Mouse (Mus musculus) gastrocnemius, postnatal 14 days (tissue): ENCODE data around the gene Paxip1. TPM values are rescaled to one million over a fixed set of nuclear protein-coding genes. Genes with fewer than 3 reads are reported as not detected.

Experiments used
- DNase-seq: peaks from one replicate; pipeline ENCODE4 v3.0.0; 2021; ENCODE audit warnings: mixed read lengths
- intact Hi-C: fragments of 180-260 bp; cut with DNase I; formaldehyde crosslinking; loops from one replicate; pipeline ENCODE4 v1.15.1; 2025; ENCODE audit warnings: low total_unique reads
- long read RNA-seq, 2 experiments: library from polyadenylated mRNA; stranded (forward); transcript quantifications; one replicate each; pipeline ENCODE4 v2.0.0; 2021
- total RNA-seq, 2 experiments: library from RNA; stranded (reverse); gene quantifications; 2 replicates each; pipeline ENCODE4 v1.2.3; 2021

The Paxip1 gene
- 10 to 100 TPM in 1 of 2 experiments, 1 to 10 TPM in 1; 9.1 to 14.3 TPM for total RNA-seq
- long read RNA-seq, experiment 1, full-length matches to known transcripts, result 6 of 12 reads
- long read RNA-seq, experiment 1, partial matches to known transcripts, result 1 of 12 reads
- long read RNA-seq, experiment 1, other reads (novel, unspliced or antisense), result 5 of 12 reads
- long read RNA-seq, experiment 2, full-length matches to known transcripts, result 2 of 5 reads
- long read RNA-seq, experiment 2, partial matches to known transcripts, result 0 of 5 reads
- long read RNA-seq, experiment 2, other reads (novel, unspliced or antisense), result 3 of 5 reads

- DNase-seq, result peak; percentile 97
- intact Hi-C loops, result no loop called here
Measured at GRCm38 (mm10) chr5:27791303-27792172, at the start of gene Paxip1. Gene Paxip1, minus strand, starts transcription at chr5:27791691.

GRCm38 (mm10) chr5:27838061-27838460 is 46.6 kb upstream of the Paxip1 start:
- intact Hi-C loops, result no loop called here
- DNase-seq, result no peak

DNA sequence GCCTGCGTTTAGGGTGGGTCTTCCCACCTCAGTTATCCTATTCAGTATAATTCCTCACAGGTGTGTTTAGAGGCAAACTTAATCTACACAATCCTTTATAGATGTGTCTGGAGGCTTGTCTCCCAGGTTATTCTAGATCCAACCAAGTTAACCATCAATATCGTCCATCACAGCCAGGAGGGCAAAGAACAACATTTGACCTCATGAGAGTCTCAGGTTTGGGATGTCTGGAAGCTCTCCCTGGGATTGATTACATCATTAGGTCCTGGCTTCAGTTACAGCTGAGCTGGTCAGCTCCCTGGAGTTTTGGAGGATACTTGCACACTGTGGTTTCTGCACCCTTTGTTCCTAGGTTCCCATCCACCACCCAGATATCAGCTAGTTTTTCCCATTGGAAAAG is 43.6 kb upstream of the Paxip1 start:
- no peak for DNase-seq
- intact Hi-C loops, result no loop called here

DNA sequence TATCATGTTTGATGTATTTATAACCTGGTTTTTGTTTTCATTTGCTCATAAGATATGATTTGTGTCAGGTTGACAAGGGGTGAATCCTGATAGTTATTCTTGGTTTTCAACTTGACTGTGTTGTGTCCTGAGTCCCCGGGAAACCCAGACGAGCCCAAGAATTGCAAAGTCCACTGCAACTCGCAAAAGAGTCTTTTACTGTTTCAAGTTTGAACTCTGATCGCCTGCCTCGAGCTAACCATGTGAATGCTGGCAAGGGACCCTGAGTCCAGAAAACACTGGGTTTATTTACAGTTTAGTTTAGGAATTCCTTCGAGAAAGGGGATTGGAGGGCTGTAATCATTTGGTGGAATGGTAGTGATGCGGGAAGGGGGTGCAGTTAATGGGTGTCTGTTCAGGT is 36.5 kb upstream of the Paxip1 start:
- DNase-seq, result no peak
- intact Hi-C loops, result no loop called here

DNA sequence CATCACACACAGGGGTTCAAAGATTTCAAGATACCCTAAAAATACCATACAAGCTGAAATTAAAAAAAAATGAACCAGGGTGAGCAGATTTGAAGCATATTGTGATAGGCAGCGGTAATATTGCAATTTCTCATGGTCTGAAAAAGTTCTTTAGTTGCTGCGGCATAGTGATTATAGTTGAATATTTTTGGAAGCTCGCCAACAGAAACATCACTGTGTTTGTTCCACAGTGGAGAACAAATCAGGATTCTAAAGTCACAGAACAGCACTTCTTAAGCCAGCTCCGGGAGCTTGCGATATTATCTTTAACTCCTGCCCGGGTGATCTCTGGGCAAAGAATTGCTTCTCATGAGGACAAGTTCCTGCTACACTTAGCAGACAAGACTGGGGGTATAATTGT is 29.7 kb upstream of the Paxip1 start:
- intact Hi-C loops, result no loop called here
- DNase-seq, result no peak

DNA sequence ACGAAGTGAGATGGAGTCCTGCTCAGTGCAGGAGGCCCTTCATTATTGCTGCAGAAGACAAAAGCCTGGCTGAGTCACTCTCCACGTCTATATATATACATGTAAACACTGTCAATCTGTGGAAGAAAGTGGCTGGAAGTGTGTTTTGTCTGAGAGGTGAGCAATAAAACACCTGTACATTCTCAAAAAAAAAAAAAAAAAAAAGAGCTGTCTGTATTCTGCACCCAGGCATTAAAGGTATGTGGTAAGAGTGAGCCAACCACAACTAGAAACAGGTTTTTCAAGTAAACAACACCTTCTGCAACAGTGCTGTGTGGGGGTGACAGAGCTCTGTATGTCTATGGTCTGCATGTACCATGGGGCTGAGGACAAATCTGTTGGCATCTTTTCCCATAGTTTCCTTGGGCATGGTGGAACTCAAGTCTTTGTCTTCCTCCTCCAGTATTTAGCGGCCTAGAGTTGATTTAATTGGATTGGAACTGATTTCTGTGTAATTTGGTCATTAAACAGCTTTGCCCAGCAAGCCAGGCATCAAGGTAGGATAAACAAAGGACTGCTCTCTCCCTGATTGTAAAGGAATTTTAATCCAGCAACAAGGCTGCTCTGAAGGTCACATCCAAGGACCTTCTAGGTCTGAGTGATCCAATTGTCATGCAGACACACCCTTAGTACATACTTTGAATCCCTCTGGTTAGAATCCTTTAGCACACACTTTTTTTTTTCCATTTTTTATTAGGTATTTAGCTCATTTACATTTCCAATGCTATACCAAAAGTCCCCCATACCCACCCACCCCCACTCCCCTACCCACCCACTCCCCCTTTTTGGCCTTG is 27.6 kb upstream of the Paxip1 start:
- no peak for DNase-seq
- intact Hi-C loops, result no loop called here

- no peak for DNase-seq
- intact Hi-C loops, result no loop called here
Measured at GRCm38 (mm10) chr5:27814282-27814681, 22.8 kb upstream of the Paxip1 start.

- intact Hi-C loops, result no loop called here
Measured at GRCm38 (mm10) chr5:27793923-27794322, 2.4 kb upstream of the Paxip1 start.

DNA sequence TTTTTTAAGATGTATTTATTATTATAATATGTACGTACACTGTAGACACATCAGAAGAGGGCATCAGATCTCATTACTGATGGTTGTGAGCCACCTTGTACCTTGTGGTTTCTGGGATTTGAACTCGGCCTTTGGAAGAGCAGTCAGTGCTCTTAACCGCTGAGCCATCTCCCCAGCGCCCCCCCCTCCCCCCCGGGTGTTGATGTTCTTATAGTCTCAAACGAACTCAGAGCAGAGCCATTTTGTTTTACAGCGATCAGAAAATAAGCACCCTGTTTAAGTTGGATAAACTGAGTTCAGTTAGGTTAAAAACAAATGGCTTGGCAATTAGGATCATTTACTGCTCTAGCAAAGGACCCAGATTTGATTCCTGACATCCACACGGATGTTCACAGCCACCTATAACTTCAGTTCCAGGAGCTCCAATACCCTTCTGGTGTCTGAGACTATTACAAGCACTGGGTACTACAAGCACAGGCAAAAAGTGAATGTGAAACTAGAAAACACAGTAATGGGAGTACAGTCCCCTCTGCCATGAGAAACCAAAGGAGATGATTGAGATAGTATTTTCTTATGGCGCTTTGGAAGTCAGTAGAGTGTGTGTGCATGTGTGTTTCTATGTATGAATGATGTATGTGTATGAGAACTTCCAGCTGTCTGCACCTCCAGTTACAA is 1.2 kb upstream of the Paxip1 start:
- DNase-seq, result no peak
- intact Hi-C loops, result no loop called here

More at GRCm38 (mm10) chr5:27793923-27794322, 2.4 kb upstream of the Paxip1 start:
- peak; percentile 37 for DNase-seq

GRCm38 (mm10) chr5:27792173-27792470 is 631 bp upstream of the Paxip1 start:
- intact Hi-C loops, result no loop called here
- DNase-seq, result peak; percentile 9

- intact Hi-C loops, result no loop called here
- peak; percentile 88 for DNase-seq
Measured at GRCm38 (mm10) chr5:27790910-27791288, 592 bp downstream of the Paxip1 start.

- DNase-seq, result no peak
- intact Hi-C loops, result no loop called here
Measured at GRCm38 (mm10) chr5:27790086-27790909, 1.2 kb downstream of the Paxip1 start.

GRCm38 (mm10) chr5:27789586-27789985 is 1.9 kb downstream of the Paxip1 start:
- no peak for DNase-seq
- intact Hi-C loops, result no loop called here

DNA sequence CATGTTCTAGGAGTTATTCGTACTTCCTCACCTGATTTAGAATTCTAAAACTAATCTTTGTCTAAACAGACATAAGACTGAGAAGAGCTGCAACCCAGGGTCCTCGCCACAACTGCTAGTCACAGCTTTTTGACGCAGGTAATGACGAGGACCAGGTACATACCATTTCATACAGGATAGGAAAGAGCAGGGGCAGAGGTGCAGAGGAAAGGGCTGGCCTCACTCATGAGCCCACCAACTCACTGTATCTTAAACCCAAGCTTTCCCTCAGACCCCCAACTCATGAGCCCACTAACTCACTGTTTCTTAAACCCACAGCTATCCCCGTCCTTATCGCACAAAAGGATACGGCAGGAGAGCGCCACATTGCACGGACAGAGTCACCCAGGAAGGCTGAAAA is 8.1 kb downstream of the Paxip1 start:
- DNase-seq, result no peak
- intact Hi-C loops, result no loop called here

GRCm38 (mm10) chr5:27767948-27768347 is 23.5 kb downstream of the Paxip1 start:
- intact Hi-C loops, result no loop called here
- no peak for DNase-seq

- intact Hi-C loops, result no loop called here
Measured at GRCm38 (mm10) chr5:27765780-27766179, 25.7 kb downstream of the Paxip1 start.

GRCm38 (mm10) chr5:27744944-27745343 is 46.5 kb downstream of the Paxip1 start:
- DNase-seq, result no peak
- intact Hi-C loops, result no loop called here

More at GRCm38 (mm10) chr5:27765780-27766179, 25.7 kb downstream of the Paxip1 start:
- DNase-seq, result no peak

DNA sequence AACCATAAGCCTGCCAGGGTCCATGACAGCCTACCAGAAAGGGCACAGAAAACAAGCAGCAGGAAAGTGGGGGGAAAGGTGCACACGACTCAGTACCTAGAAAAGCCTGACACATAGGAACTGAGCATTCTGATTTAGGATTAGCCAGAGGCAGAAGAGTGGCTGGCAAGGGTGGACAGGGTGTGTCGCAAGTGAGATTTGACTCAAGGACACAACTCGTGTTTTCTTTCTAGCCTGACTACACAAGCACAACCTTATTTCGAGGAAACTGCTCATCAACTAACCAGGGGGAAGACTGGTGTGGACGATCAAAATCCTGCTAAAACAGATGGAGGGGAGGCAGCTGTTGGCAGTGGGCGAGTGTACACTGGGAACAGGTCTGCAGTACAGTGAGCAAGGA is 52.3 kb downstream of the Paxip1 start:
- DNase-seq, result no peak
- intact Hi-C loops, result no loop called here

DNA sequence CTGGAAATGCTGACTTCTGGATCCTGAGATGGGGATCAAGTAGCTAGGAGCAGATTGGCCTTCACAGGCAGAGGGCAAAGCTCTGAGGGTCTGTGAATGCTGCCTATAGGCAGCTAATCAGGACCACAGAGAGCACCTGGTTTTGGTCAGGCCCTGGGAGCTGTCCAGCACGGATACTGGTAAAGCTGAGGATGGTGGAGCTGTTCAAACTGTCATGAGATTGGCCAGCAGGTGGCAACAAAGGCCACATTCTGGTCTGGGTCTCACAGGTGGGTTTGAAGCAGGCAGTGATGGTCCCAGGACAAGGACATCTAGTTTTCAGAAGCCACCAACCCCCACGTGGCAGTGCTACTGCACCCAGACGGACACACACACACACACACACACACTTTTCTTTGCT is 54.3 kb downstream of the Paxip1 start:
- DNase-seq, result peak; percentile 21
- intact Hi-C loops, result no loop called here
